ENCODE assay signal across 13 mouse cellular contexts in the genomic region with DNA sequence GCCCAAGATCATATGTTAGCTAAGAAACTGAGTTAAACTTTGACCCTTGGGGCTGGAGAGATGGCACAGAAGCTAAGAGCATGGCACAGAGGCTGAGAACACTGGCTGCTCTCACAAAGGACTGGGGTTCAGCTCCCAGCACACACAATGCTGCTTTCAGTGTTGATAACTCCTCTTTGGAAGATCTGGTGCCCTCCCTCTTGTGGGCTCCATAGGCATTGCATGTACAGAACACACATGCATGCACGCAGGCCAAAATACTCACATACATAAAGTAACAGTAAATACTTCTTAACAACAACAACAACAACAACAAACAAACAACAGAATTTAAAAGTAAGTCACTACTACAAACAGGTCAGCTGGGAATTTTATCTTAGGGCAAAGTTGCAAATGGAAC.
DNase-seq lines count a peak whose midpoint lies in the region; ATAC-seq and TF ChIP-seq lines count a peak whose summit lies in the region.
"Had no signal": no experiment of that assay in that cellular context is flagged by ENCODE, and none has a peak within 500 bp of the region (broad histone marks: within the 10 kb centered on the region; RNA-seq: fewer than 3 reads in every experiment).

No protein-coding gene starts in this region.

- no peak overlapping the region for H3K27ac ChIP-seq in cerebellum, adult 2 months (ENCODE audit: insufficient read depth, low read length)
- no peak overlapping the region for H3K27ac ChIP-seq in kidney, embryonic 16.5 days (ENCODE audit: low read length)
- H3K27ac ChIP-seq: embryonic facial prominence, embryonic 12.5 days; forebrain, embryonic 15.5 days; hindbrain, embryonic 15.5 days; liver, embryonic 13.5 days had no signal

- H3K9me3 ChIP-seq in kidney, embryonic 16.5 days (ENCODE audit: low read length): 0 out of 2 replicates have a peak, but pooled peaks cover 2% of the 10 kb centered on the region
- H3K9me3 ChIP-seq: embryonic facial prominence, embryonic 12.5 days; forebrain, embryonic 15.5 days; hindbrain, embryonic 15.5 days; liver, embryonic 13.5 days had no signal

- no peak overlapping the region for H3K9ac ChIP-seq in kidney, embryonic 16.5 days (replicated peaks; ENCODE audit: low read length)
- H3K9ac ChIP-seq: embryonic facial prominence, embryonic 12.5 days; forebrain, embryonic 15.5 days; hindbrain, embryonic 15.5 days; liver, embryonic 13.5 days had no signal

- H3K4me3 ChIP-seq in cerebellum, adult 2 months (replicated peaks; ENCODE audit: insufficient read depth, low read depth, low read length): no peak overlapping the region
- H3K4me3 ChIP-seq in kidney, embryonic 16.5 days (ENCODE audit: low read length): no peak overlapping the region
- H3K4me3 ChIP-seq: embryonic facial prominence, embryonic 12.5 days; forebrain, embryonic 15.5 days; hindbrain, embryonic 15.5 days; liver, embryonic 13.5 days had no signal

- ATAC-seq in kidney, embryonic 16.5 days (ENCODE audit: low FRiP score, low TSS enrichment): no peak
- no peak for ATAC-seq in megakaryocyte, adult 5-6 weeks (ENCODE audit: poor library complexity, severe bottlenecking)
- ATAC-seq: forebrain, embryonic 15.5 days; midbrain, embryonic 16.5 days had no signal

- no peak overlapping the region for H3K4me2 ChIP-seq in kidney, embryonic 16.5 days (replicated peaks; ENCODE audit: low read depth, low read length)
- H3K4me2 ChIP-seq: embryonic facial prominence, embryonic 12.5 days; forebrain, embryonic 15.5 days; hindbrain, embryonic 15.5 days; liver, embryonic 13.5 days had no signal

- no peak for DNase-seq in cerebellum, adult 2 months
- no peak for DNase-seq in cerebellum, adult 11 months
- peak; percentile 5 for DNase-seq in kidney, adult 9 months
- DNase-seq in 3T3-L1 (ENCODE audit: low read depth, low spot score): peak; percentile 24
- DNase-seq in brain, embryonic 14.5 days (ENCODE audit: low read depth): no peak
- no peak for DNase-seq in ovary, adult 18-20 months (ENCODE audit: low spot score)
- DNase-seq: liver, embryonic 13.5 days had no signal

- H3K36me3 ChIP-seq in kidney, embryonic 16.5 days (ENCODE audit: insufficient read depth, low read length): no peaks in the 10 kb centered on the region
- H3K36me3 ChIP-seq: embryonic facial prominence, embryonic 12.5 days; forebrain, embryonic 15.5 days; hindbrain, embryonic 15.5 days; liver, embryonic 13.5 days had no signal

- TF ChIP-seq POLR2A in cerebellum, adult 2 months (IDR thresholded peaks at IDR 0.05; ENCODE audit: borderline replicate concordance, insufficient read depth, low read length): no peak
- TF ChIP-seq POLR2A in brain, embryonic 14.5 days (IDR thresholded peaks at IDR 0.05; ENCODE audit: borderline replicate concordance, extremely low read depth, insufficient read depth, insufficient read length, poor library complexity, severe bottlenecking): no peak

- H3K27me3 ChIP-seq in cerebellum, adult 2 months (ENCODE audit: control insufficient read depth, insufficient read depth, low read length): no peaks in the 10 kb centered on the region
- H3K27me3 ChIP-seq in kidney, embryonic 16.5 days (ENCODE audit: insufficient read depth, low read length): no peaks in the 10 kb centered on the region
- H3K27me3 ChIP-seq: embryonic facial prominence, embryonic 12.5 days; liver, embryonic 13.5 days had no signal

- H3K4me1 ChIP-seq in cerebellum, adult 2 months (ENCODE audit: control insufficient read depth, insufficient read depth, low read length): no peaks in the 10 kb centered on the region
- 0 out of 2 replicates have a peak, but pooled peaks cover 5% of the 10 kb centered on the region for H3K4me1 ChIP-seq in kidney, embryonic 16.5 days (ENCODE audit: insufficient read depth, low read length)
- H3K4me1 ChIP-seq: liver, embryonic 13.5 days had no signal

- WGBS in cerebellum, adult 2 months: 97% methylated on average over 1 of the region's 1 CpGs
- 94% methylated on average over 1 of the region's 1 CpGs for WGBS in kidney, embryonic 16.5 days

- TF ChIP-seq CTCF in cerebellum, adult 2 months (IDR thresholded peaks at IDR 0.05; ENCODE audit: borderline replicate concordance, insufficient read depth, low read depth, low read length): 0 out of 2 replicates have a peak, but pooled peaks have one; percentile 6
- TF ChIP-seq CTCF in brain, embryonic 14.5 days (IDR thresholded peaks at IDR 0.05; ENCODE audit: borderline replicate concordance, extremely low read depth, insufficient read depth, insufficient read length): peak; percentile 48; the same call in 1 of the 2 replicates

Comparison
In these comparisons a context has a peak if more than half of its experiments do, and no peak if none do; other contexts are left out.
1. DNase-seq: peak in kidney, adult 9 months (single experiment) and 3T3-L1 (single experiment); none in cerebellum, adult 2 months (0 of 2), cerebellum, adult 11 months (single experiment), brain, embryonic 14.5 days (single experiment) and ovary, adult 18-20 months (single experiment).